Mouse (Mus musculus): ENCODE results near the gene Tmtc1. TPM values are rescaled to one million over a fixed set of nuclear protein-coding genes. Genes with fewer than 3 reads are reported as not detected.

Gene Tmtc1
- polyA plus RNA-seq, 1 experiment from 2014 or later = 0.93 TPM

DNA sequence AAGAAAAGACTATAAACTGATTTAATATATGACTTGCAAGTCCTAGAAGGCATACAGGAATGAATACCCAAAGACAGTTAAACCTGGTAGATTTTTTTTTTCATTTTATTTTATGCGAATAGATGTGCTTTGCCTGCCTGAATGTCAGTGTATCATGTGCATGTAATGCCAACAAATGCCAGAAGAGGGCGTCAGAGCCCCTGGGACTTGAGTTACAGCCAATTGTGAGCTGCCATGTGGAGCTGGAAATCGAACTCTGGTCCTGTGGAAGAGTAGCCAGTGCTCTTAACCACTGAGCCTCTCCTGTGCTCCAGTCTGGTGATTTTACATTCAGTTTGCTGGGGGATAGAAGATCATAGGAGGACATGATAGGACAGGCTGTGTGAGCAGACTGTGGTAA is 4.0 kb upstream of the Tmtc1 start:
- no peaks in the 10 kb centered on the region for H3K9me3 ChIP-seq (ENCODE audit: control insufficient read depth, low read length)
- no peaks in the 10 kb centered on the region for H3K4me1 ChIP-seq (replicated peaks; ENCODE audit: control insufficient read depth, insufficient read depth)
- no peak for ATAC-seq (ENCODE audit: low FRiP score, low TSS enrichment)
- H3K27me3 ChIP-seq (ENCODE audit: control insufficient read depth, insufficient read depth, low read length) = no peaks in the 10 kb centered on the region
- H3K36me3 ChIP-seq (ENCODE audit: control insufficient read depth, insufficient read depth, low read length) = no peaks in the 10 kb centered on the region
- TF ChIP-seq CTCF (IDR thresholded peaks at IDR 0.05; ENCODE audit: low read depth) (peak; percentile 31; the same call in 1 of the 2 replicates), EP300 (optimal IDR thresholded peaks at IDR 0.05) (no peak)
- no peak overlapping the region for H3K27ac ChIP-seq (replicated peaks)
- no peak overlapping the region for H3K9ac ChIP-seq (ENCODE audit: low read length)
- H3K4me3 ChIP-seq (ENCODE audit: low read depth, low read length) = no peak overlapping the region
- no peak for DNase-seq (ENCODE audit: low spot score)
- no peak overlapping the region for H3K4me2 ChIP-seq (replicated peaks; ENCODE audit: low read depth)
- 73% methylated on average over 3 of the region's 3 CpGs for WGBS

DNA sequence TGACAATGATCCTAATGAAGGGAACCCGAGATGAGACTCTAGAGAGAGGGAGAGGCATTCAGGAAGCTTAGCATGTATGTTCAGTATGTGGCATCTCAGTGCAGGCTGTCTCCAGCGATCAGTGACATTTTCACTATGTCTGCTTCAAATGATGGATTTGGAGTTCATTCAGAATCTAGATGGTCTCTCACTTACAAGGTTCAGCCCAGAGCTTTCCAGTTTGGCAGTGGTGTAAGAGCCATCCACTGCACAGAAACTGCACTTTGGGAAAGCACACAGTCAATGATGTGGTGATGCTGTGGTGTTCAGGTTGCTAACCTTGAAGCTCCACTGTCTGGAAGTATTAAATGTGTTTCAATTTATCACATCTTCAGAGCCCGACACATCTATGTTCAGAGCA is 1.9 kb upstream of the Tmtc1 start:
- Histone ChIP-seq H3K27ac (replicated peaks) (no peak overlapping the region), H3K9ac (ENCODE audit: low read length) (no peak overlapping the region), H3K27me3 (ENCODE audit: control insufficient read depth, insufficient read depth, low read length) (no peaks in the 10 kb centered on the region), H3K4me3 (ENCODE audit: low read depth, low read length) (no peak overlapping the region), H3K9me3 (ENCODE audit: control insufficient read depth, low read length) (no peaks in the 10 kb centered on the region), H3K4me2 (replicated peaks; ENCODE audit: low read depth) (no peak overlapping the region), H3K4me1 (replicated peaks; ENCODE audit: control insufficient read depth, insufficient read depth) (0 out of 2 replicates have a peak, but pooled peaks cover 3% of the 10 kb centered on the region), H3K36me3 (ENCODE audit: control insufficient read depth, insufficient read depth, low read length) (no peaks in the 10 kb centered on the region)
- ATAC-seq (ENCODE audit: low FRiP score, low TSS enrichment) = no peak
- no peak for DNase-seq (ENCODE audit: low spot score)
- WGBS = 71% methylated on average over 3 of the region's 3 CpGs
- TF ChIP-seq CTCF (IDR thresholded peaks at IDR 0.05; ENCODE audit: low read depth) (no peak), EP300 (optimal IDR thresholded peaks at IDR 0.05) (no peak)

DNA sequence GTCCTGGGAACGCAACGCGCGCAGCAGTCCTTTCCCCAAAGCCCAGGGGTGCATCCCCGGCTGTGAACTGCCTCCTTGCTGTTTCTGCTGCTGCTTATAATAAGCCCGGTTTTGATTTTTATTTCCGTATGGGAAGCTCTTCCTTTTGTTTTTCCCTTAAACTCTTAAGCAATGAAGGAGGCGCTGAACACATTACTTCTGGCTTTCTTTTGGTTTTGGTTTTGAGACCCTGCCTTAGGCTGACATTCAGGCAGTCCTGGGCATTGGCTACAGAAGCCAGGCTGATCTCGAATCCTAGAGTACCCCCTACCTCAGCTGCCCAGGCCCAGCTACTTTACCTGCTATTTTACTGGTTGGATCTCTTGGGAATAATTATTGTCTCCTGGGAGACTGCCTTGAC is 607 bp upstream of the Tmtc1 start:
- peak overlapping the region; percentile 40; the same call in 1 of the 2 replicates for H3K27ac ChIP-seq (replicated peaks)
- peak overlapping the region; percentile 69; the same call in 1 of the 2 replicates for H3K9ac ChIP-seq (ENCODE audit: low read length)
- 11% methylated on average over 9 of the region's 9 CpGs for WGBS
- no peak for ATAC-seq (ENCODE audit: low FRiP score, low TSS enrichment)
- peak overlapping the region; percentile 66 for H3K4me3 ChIP-seq (ENCODE audit: low read depth, low read length)
- no peaks in the 10 kb centered on the region for H3K36me3 ChIP-seq (ENCODE audit: control insufficient read depth, insufficient read depth, low read length)
- TF ChIP-seq EP300 (optimal IDR thresholded peaks at IDR 0.05) (no peak), CTCF (IDR thresholded peaks at IDR 0.05; ENCODE audit: low read depth) (no peak)
- H3K27me3 ChIP-seq (ENCODE audit: control insufficient read depth, insufficient read depth, low read length) = no peaks in the 10 kb centered on the region
- peak overlapping the region; percentile 98 for H3K4me2 ChIP-seq (replicated peaks; ENCODE audit: low read depth)
- no peaks in the 10 kb centered on the region for H3K9me3 ChIP-seq (ENCODE audit: control insufficient read depth, low read length)
- DNase-seq (ENCODE audit: low spot score) = no peak
- 0 out of 2 replicates have a peak, but pooled peaks cover 3% of the 10 kb centered on the region for H3K4me1 ChIP-seq (replicated peaks; ENCODE audit: control insufficient read depth, insufficient read depth)

DNA sequence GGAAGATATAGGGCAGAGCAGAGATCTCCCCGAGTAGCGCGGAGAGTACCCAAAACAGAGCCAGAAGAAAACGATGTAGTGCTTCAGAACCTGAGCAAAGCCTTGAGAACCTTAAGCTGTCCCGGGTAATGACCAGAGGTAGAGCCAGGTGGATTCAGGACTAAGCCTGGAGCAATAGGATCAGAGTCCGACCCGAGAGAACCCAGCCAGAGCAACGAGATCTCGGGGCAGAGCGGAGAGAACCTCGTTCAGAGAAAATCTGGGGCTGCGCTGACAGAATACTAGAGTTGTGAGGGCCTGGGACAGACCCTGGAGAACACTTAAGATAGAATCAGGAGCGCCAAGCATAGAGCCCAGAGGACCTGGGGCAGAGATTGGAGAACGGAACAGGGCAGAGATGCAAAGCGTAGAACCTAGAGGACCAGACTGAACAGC is 881 bp downstream of the Tmtc1 start:
- Histone ChIP-seq H3K27ac (replicated peaks) (no peak overlapping the region), H3K36me3 (ENCODE audit: control insufficient read depth, insufficient read depth, low read length) (no peaks in the 10 kb centered on the region), H3K9me3 (ENCODE audit: control insufficient read depth, low read length) (no peaks in the 10 kb centered on the region), H3K9ac (ENCODE audit: low read length) (peak overlapping the region; percentile 69), H3K4me1 (replicated peaks; ENCODE audit: control insufficient read depth, insufficient read depth) (0 out of 2 replicates have a peak, but pooled peaks cover 3% of the 10 kb centered on the region), H3K27me3 (ENCODE audit: control insufficient read depth, insufficient read depth, low read length) (no peaks in the 10 kb centered on the region), H3K4me3 (ENCODE audit: low read depth, low read length) (peak overlapping the region; percentile 66), H3K4me2 (replicated peaks; ENCODE audit: low read depth) (peak overlapping the region; percentile 98)
- TF ChIP-seq EP300 (optimal IDR thresholded peaks at IDR 0.05) = no peak
- no peak for TF ChIP-seq CTCF (IDR thresholded peaks at IDR 0.05; ENCODE audit: low read depth)
- ATAC-seq (ENCODE audit: low FRiP score, low TSS enrichment) (0 out of 2 replicates have a peak, but pooled peaks have one; percentile 20), DNase-seq (ENCODE audit: low spot score) (no peak)
- WGBS = 3% methylated on average over 15 of the region's 15 CpGs

DNA sequence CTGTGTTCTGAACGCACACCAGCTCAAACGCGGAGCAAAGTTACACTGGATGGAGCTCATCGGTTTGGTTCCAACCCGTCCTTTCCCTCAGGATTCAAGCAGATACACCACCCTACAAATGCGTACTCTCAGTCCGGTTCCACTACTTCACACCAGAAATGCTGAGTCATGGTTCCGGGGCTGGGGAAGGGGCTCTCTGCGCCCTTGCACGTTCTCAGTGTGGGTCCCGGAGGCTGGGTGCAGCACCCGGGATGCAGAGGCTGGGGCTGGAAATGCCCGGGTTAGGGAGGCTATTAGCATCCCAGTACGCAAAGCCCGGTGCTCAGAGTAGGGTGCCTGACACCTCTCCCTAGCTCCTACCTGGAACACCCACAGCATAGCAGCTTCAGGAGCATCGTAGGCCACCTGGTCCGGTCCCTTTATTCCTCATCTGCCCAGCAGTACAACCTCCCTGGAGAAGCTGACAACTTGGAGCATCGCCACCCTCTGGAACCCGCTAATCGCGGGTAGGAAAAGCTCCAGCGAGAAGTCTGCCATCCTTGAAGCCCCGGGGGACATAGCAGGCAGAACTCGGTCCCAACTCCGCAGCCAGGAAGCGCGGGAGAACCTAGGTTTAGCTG is 1.4 kb downstream of the Tmtc1 start:
- peak; percentile 17 for DNase-seq (ENCODE audit: low spot score)

DNA sequence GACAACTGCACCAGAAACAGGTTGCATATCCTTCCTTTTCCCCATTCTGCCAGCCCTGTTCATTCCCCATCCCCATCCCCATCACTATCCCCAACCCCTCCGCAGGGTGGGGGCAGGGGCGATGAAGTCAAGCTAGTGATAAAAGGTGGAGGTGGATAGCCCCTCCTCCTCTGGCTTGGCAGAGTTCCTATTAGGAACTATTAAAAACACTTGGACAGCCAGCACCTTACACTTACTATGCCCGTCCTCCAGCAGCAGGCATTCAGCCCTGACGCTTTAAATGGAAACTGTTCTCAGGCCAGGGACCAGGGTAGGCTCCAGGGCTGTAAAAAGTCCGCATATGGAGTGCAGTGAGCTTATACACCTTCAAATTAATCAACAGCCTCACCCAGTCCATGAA is 2.3 kb downstream of the Tmtc1 start:
- DNase-seq (ENCODE audit: low spot score) (no peak), ATAC-seq (ENCODE audit: low FRiP score, low TSS enrichment) (no peak)
- Histone ChIP-seq H3K9me3 (ENCODE audit: control insufficient read depth, low read length) (no peaks in the 10 kb centered on the region), H3K27ac (replicated peaks) (no peak overlapping the region), H3K36me3 (ENCODE audit: control insufficient read depth, insufficient read depth, low read length) (no peaks in the 10 kb centered on the region), H3K9ac (ENCODE audit: low read length) (no peak overlapping the region), H3K27me3 (ENCODE audit: control insufficient read depth, insufficient read depth, low read length) (no peaks in the 10 kb centered on the region), H3K4me1 (replicated peaks; ENCODE audit: control insufficient read depth, insufficient read depth) (0 out of 2 replicates have a peak, but pooled peaks cover 3% of the 10 kb centered on the region), H3K4me3 (ENCODE audit: low read depth, low read length) (peak overlapping the region; percentile 66), H3K4me2 (replicated peaks; ENCODE audit: low read depth) (peak overlapping the region; percentile 98)
- TF ChIP-seq CTCF (IDR thresholded peaks at IDR 0.05; ENCODE audit: low read depth) (no peak), EP300 (optimal IDR thresholded peaks at IDR 0.05) (no peak)
- WGBS = 15% methylated on average over 5 of the region's 5 CpGs

More for the DNA sequence above, 1.4 kb downstream of the Tmtc1 start:
- Histone ChIP-seq H3K36me3 (ENCODE audit: control insufficient read depth, insufficient read depth, low read length) (no peaks in the 10 kb centered on the region), H3K4me2 (replicated peaks; ENCODE audit: low read depth) (peak overlapping the region; percentile 98), H3K9me3 (ENCODE audit: control insufficient read depth, low read length) (no peaks in the 10 kb centered on the region), H3K4me3 (ENCODE audit: low read depth, low read length) (peak overlapping the region; percentile 66), H3K27me3 (ENCODE audit: control insufficient read depth, insufficient read depth, low read length) (no peaks in the 10 kb centered on the region), H3K4me1 (replicated peaks; ENCODE audit: control insufficient read depth, insufficient read depth) (0 out of 2 replicates have a peak, but pooled peaks cover 3% of the 10 kb centered on the region), H3K9ac (ENCODE audit: low read length) (peak overlapping the region; percentile 69), H3K27ac (replicated peaks) (no peak overlapping the region)
- 3% methylated on average over 27 of the region's 27 CpGs for WGBS
- no peak for TF ChIP-seq EP300 (optimal IDR thresholded peaks at IDR 0.05)
- no peak for TF ChIP-seq CTCF (IDR thresholded peaks at IDR 0.05; ENCODE audit: low read depth)
- ATAC-seq (ENCODE audit: low FRiP score, low TSS enrichment) = 0 out of 2 replicates have a peak, but pooled peaks have one; percentile 29

Measured in stomach, postnatal 0 days (tissue).